Mouse (Mus musculus) lung, embryonic 15.5 days (tissue): ENCODE data around the gene Hdac1. TPM values are rescaled to one million over a fixed set of nuclear protein-coding genes. Genes with fewer than 3 reads are reported as not detected.

Experiments
- ATAC-seq: fragments of 200-750 bp; cut with Nextera tagmentation; 2 replicates; pipeline ENCODE4 v1.8.0; 2017; ENCODE audit warnings: moderate number of reproducible peaks, borderline replicate concordance; ENCODE audit not compliant: low FRiP score, low TSS enrichment; ENCODE audit errors: extremely low read depth
- H3K27ac ChIP-seq: fragments of 300-500 bp; sonication (generic); 2 replicates; pipeline ENCODE4 v1.5.1; 2015; ENCODE audit warnings: moderate library complexity, mild to moderate bottlenecking, inconsistent platforms
- H3K27me3 ChIP-seq: fragments of 300-500 bp; sonication (generic); 2 replicates; pipeline ENCODE4 v1.6.1; 2015; ENCODE audit warnings: inconsistent platforms
- H3K36me3 ChIP-seq: fragments of 300-500 bp; sonication (generic); 2 replicates; pipeline ENCODE4 v1.6.1; 2015; ENCODE audit warnings: inconsistent platforms
- H3K4me1 ChIP-seq: fragments of 300-500 bp; sonication (generic); 2 replicates; pipeline ENCODE4 v1.6.1; 2015; ENCODE audit warnings: inconsistent platforms
- H3K4me2 ChIP-seq: fragments of 300-500 bp; sonication (generic); 2 replicates; pipeline ENCODE4 v1.6.1; 2015; ENCODE audit warnings: inconsistent platforms, mild to moderate bottlenecking, moderate library complexity
- H3K4me3 ChIP-seq: fragments of 300-500 bp; sonication (generic); 2 replicates; pipeline ENCODE4 v1.5.1; 2015; ENCODE audit warnings: mild to moderate bottlenecking, inconsistent platforms
- H3K9ac ChIP-seq: fragments of 300-500 bp; sonication (generic); 2 replicates; pipeline ENCODE4 v1.6.1; 2015; ENCODE audit warnings: inconsistent platforms
- H3K9me3 ChIP-seq: fragments of 300-500 bp; sonication (generic); 2 replicates; pipeline ENCODE4 v1.6.1; 2016; ENCODE audit warnings: inconsistent platforms
- WGBS: fragments of 180-500 bp; shearing (Covaris S2); methylation state at CpG from one replicate; pipeline ENCODE4 v1.1.7; 2015; 5-methylcytosine and 5-hydroxymethylcytosine counted together
- polyA plus RNA-seq: library from polyadenylated mRNA; unstranded; fragments of >200 nt; fragmentation: Nextera tagmentation; extraction: Ambion mirVana; gene quantifications from 2 replicates; pipeline ENCODE4 v1.2.1, GENCODE M21; 2015

Gene Hdac1
- polyA plus RNA-seq, 1 experiment from 2014 or later = 260 TPM

GRCm38 (mm10) chr4:129508834-129509600, 33.5 kb downstream of the Hdac1 start:
- no peaks in the 10 kb centered on the region for H3K36me3 ChIP-seq
- no peak overlapping the region for H3K4me3 ChIP-seq
- no peak for ATAC-seq
- no peak overlapping the region for H3K4me2 ChIP-seq
- no peaks in the 10 kb centered on the region for H3K27me3 ChIP-seq
- no peaks in the 10 kb centered on the region for H3K9me3 ChIP-seq
- no peak overlapping the region for H3K9ac ChIP-seq
- H3K27ac ChIP-seq = no peak overlapping the region
- peaks cover 35% of the 10 kb centered on the region for H3K4me1 ChIP-seq
- WGBS = 55% methylated on average over 15 of the region's 15 CpGs

GRCm38 (mm10) chr4:129508237-129508515, 34.3 kb downstream of the Hdac1 start:
- Histone ChIP-seq H3K4me2 (no peak overlapping the region), H3K27me3 (no peaks in the 10 kb centered on the region), H3K27ac (no peak overlapping the region), H3K9ac (no peak overlapping the region), H3K4me3 (no peak overlapping the region), H3K9me3 (no peaks in the 10 kb centered on the region), H3K4me1 (peaks cover 35% of the 10 kb centered on the region), H3K36me3 (no peaks in the 10 kb centered on the region)
- ATAC-seq = no peak
- WGBS = 55% methylated on average over 3 of the region's 3 CpGs

GRCm38 (mm10) chr4:129507434-129508236, 34.9 kb downstream of the Hdac1 start:
- 56% methylated on average over 9 of the region's 10 CpGs for WGBS
- no peak for ATAC-seq
- Histone ChIP-seq H3K27me3 (no peaks in the 10 kb centered on the region), H3K27ac (no peak overlapping the region), H3K36me3 (no peaks in the 10 kb centered on the region), H3K9me3 (no peaks in the 10 kb centered on the region), H3K9ac (no peak overlapping the region), H3K4me3 (no peak overlapping the region), H3K4me1 (peaks cover 37% of the 10 kb centered on the region), H3K4me2 (no peak overlapping the region)

DNA sequence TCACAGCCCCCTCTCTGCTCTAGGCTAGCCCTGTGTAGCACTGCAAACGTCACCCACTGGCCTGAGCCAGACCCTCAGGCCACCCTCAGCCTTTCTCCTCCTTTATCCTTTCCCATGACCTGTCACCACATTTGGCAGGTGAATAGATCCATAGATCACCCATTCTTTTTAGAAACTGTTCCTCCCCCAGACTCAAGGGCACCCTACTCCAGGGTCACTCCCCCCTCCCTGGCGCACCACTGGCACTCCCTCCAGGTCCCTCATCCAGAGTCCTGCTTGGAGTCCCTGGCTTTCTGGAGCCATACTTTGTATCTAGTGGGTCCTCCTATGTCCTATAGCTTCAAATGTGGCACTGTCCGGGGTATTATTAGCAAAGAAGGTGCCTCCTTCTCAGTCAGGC, 37.0 kb downstream of the Hdac1 start:
- Histone ChIP-seq H3K27ac (no peak overlapping the region), H3K36me3 (no peaks in the 10 kb centered on the region), H3K4me3 (no peak overlapping the region), H3K4me1 (peaks cover 32% of the 10 kb centered on the region), H3K9ac (no peak overlapping the region), H3K27me3 (no peaks in the 10 kb centered on the region), H3K4me2 (no peak overlapping the region), H3K9me3 (no peaks in the 10 kb centered on the region)
- no peak for ATAC-seq
- WGBS = 78% methylated on average over 3 of the region's 3 CpGs

DNA sequence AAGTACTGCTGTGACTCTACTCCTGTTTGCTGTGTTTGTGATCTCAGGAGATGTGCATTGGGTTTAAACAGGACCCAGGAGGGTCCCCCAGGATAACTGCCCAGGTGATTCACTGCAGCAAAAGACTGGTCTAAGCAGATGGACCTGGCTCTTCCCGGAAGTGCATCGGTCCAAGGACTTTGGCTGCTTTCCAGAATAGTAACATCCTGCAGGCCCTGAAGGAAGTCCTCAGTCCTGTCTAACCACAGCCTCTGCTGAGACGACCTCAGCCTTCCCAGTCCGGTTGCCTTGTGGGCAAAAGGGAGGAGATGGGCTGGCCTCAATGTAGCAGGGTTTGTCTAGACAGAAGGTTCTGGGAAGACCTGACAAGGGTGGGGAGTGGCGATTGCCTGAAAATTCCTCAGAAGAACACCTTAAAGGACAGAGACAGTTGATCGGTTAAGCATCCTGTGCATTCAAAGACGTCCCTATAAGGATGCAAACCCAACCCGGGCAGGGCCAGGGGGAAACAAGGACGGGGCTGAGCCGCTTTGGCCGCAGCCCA, 39.5 kb downstream of the Hdac1 start:
- Histone ChIP-seq H3K4me1 (peaks cover 27% of the 10 kb centered on the region), H3K9me3 (no peaks in the 10 kb centered on the region), H3K27me3 (no peaks in the 10 kb centered on the region), H3K36me3 (no peaks in the 10 kb centered on the region), H3K4me2 (no peak overlapping the region), H3K4me3 (no peak overlapping the region), H3K9ac (no peak overlapping the region), H3K27ac (0 out of 2 replicates have a peak overlapping the region, but pooled peaks have one; percentile 9)
- ATAC-seq = no peak
- 55% methylated on average over 11 of the region's 11 CpGs for WGBS

- Histone ChIP-seq H3K36me3 (no peaks in the 10 kb centered on the region), H3K4me1 (peaks cover 29% of the 10 kb centered on the region), H3K9me3 (no peaks in the 10 kb centered on the region), H3K4me3 (no peak overlapping the region), H3K27ac (peak overlapping the region; percentile 9; the same call in 1 of the 2 replicates), H3K27me3 (no peaks in the 10 kb centered on the region), H3K9ac (no peak overlapping the region), H3K4me2 (no peak overlapping the region)
- 43% methylated on average over 9 of the region's 9 CpGs for WGBS
- no peak for ATAC-seq
Measured at GRCm38 (mm10) chr4:129502327-129502888, 40.1 kb downstream of the Hdac1 start.

GRCm38 (mm10) chr4:129500607-129501566, 41.6 kb downstream of the Hdac1 start:
- Histone ChIP-seq H3K27ac (peak overlapping the region; percentile 94), H3K27me3 (no peaks in the 10 kb centered on the region), H3K9ac (peak overlapping the region; percentile 63), H3K36me3 (no peaks in the 10 kb centered on the region), H3K4me1 (peaks cover 42% of the 10 kb centered on the region), H3K4me3 (peak overlapping the region; percentile 63), H3K9me3 (no peaks in the 10 kb centered on the region), H3K4me2 (peak overlapping the region; percentile 78)
- 1% methylated on average over 49 of the region's 49 CpGs for WGBS
- peak; percentile 90 for ATAC-seq

DNA sequence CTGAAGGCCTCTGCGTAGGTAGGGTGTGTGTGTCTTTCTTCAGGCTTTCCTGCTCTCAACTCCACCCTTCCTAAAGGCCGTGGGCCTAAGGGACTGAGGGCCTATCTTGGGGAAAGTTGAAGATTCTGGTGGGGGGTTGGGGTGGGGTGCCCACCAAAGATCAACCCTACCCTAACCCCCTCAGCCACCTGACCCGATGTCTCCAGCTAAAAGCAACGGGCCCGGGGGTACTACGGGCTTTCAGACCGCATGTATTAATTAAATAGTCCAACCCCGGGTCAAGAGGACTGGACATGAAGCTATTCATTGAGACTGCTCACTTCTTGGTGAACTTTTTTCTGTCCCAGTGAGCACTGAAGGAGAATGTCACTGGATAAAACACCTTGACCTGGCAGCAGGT, 42.5 kb downstream of the Hdac1 start:
- Histone ChIP-seq H3K36me3 (no peaks in the 10 kb centered on the region), H3K4me3 (peak overlapping the region; percentile 63), H3K9me3 (no peaks in the 10 kb centered on the region), H3K9ac (no peak overlapping the region), H3K4me1 (peaks cover 46% of the 10 kb centered on the region), H3K4me2 (peak overlapping the region; percentile 78), H3K27me3 (no peaks in the 10 kb centered on the region), H3K27ac (peak overlapping the region; percentile 94)
- ATAC-seq = no peak
- WGBS = 79% methylated on average over 8 of the region's 8 CpGs

- H3K36me3 ChIP-seq = no peaks in the 10 kb centered on the region
- no peak overlapping the region for H3K9ac ChIP-seq
- no peak overlapping the region for H3K27ac ChIP-seq
- H3K4me1 ChIP-seq = peaks cover 46% of the 10 kb centered on the region
- H3K27me3 ChIP-seq = no peaks in the 10 kb centered on the region
- 51% methylated on average over 3 of the region's 3 CpGs for WGBS
- no peak for ATAC-seq
- H3K9me3 ChIP-seq = no peaks in the 10 kb centered on the region
- H3K4me3 ChIP-seq = no peak overlapping the region
- no peak overlapping the region for H3K4me2 ChIP-seq
Measured at GRCm38 (mm10) chr4:129498941-129499340, 43.6 kb downstream of the Hdac1 start.

DNA sequence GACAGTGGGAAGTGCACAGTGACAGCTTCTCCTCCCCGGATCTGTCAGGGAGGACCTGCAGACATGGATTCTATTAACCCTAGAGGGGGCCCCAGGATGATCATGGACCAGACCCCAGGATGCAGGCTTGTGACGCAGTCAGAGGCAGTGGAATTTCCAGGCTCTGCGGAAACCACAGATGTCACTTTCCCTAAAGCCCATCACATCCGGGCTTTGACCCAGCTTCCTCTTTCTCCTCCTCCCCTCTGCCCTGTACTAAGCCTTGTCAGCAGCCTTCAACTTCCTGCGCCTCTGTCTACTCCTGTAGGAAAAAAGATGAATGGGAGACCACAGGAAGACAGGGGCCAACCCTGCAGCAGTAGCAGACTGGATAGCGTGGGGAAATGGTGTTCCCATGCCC, 45.9 kb downstream of the Hdac1 start:
- H3K9ac ChIP-seq = no peak overlapping the region
- peaks cover 32% of the 10 kb centered on the region for H3K4me1 ChIP-seq
- peak overlapping the region; percentile 19; the same call in 1 of the 2 replicates for H3K4me2 ChIP-seq
- H3K27me3 ChIP-seq = peaks cover 14% of the 10 kb centered on the region
- H3K4me3 ChIP-seq = no peak overlapping the region
- no peaks in the 10 kb centered on the region for H3K36me3 ChIP-seq
- ATAC-seq = no peak
- no peaks in the 10 kb centered on the region for H3K9me3 ChIP-seq
- WGBS = 23% methylated on average over 6 of the region's 6 CpGs
- H3K27ac ChIP-seq = peak overlapping the region; percentile 80
